Mouse (Mus musculus) mammary gland, adult 2 months (tissue): ENCODE data around the gene Cnnm2. TPM values are rescaled to one million over a fixed set of nuclear protein-coding genes. Genes with fewer than 3 reads are reported as not detected.

ENCODE experiments used
- polyA plus RNA-seq: library from polyadenylated mRNA; depleted of rRNA; stranded (reverse); fragments of >200 nt; gene quantifications from 2 replicates; pipeline ENCODE4 v1.2.3, GENCODE M21; 2012; ENCODE audit warnings: low replicate concordance; rRNA removed

The Cnnm2 gene
- 24.5 and 37.9 TPM in 2 replicates for polyA plus RNA-seq

DNA sequence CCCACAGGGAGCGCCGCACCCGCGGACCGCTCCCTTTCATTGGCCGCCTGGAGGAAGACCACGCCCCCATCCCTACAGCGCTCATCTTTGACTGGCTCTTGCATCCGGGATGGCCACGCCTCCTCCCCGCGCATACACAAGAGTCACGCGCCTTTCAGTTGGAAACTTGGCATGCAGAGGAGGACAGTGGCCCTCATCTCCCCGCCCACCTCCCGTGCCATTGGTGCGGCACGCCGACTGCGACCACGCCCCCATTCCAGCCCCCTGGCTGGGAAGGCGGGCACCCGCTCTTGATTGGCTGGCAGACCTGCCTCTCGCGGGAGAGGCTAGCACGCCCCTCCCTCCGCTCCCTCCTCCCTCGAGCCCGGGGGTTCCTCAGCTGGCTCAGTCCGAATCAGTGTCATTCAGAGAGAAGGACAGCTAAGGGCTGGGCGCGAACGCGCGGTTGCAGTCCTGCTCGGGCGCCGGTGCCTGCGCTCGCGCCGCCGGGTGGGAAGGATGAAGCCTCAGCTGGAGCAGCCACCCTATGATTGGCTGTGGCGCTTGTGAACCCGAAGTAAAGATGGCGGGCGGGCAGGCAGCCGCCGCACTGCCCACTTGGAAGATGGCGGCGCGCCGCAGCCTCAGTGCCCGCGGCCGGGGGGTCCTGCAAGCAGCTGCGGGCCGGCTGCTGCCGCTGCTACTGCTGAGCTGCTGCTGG, at the start of gene Cnnm2:
Gene Cnnm2 (plus strand): TSS at position 350 of the 700 bp plus-strand sequence.

Other genes with a start within 250 kb of the Cnnm2 start
- gene Arl3, start 188.4 kb upstream of the Cnnm2 start, polyA plus RNA-seq = 10.4 and 23.6 TPM in 2 replicates
- 3.3 and 5.6 TPM in 2 replicates for gene Sfxn2, start 188.2 kb upstream of the Cnnm2 start, polyA plus RNA-seq
- gene Wbp1l, start 162.5 kb upstream of the Cnnm2 start, polyA plus RNA-seq = 54.5 and 65.0 TPM in 2 replicates
- 0.53 TPM in 1 of 2 replicates, not detected in the other for gene Cyp17a1, start 88.4 kb upstream of the Cnnm2 start, polyA plus RNA-seq
- 3.7 and 7.8 TPM in 2 replicates for gene Borcs7, start 71.7 kb upstream of the Cnnm2 start, polyA plus RNA-seq
- gene As3mt, start 54.1 kb upstream of the Cnnm2 start, polyA plus RNA-seq = 3.6 and 9.7 TPM in 2 replicates